Mouse (Mus musculus): ENCODE measurements around the gene Zfhx3.
A peak's percentile ranks its signal among the peaks of the same experiment; 100 is the strongest.

The Zfhx3 gene

DNA sequence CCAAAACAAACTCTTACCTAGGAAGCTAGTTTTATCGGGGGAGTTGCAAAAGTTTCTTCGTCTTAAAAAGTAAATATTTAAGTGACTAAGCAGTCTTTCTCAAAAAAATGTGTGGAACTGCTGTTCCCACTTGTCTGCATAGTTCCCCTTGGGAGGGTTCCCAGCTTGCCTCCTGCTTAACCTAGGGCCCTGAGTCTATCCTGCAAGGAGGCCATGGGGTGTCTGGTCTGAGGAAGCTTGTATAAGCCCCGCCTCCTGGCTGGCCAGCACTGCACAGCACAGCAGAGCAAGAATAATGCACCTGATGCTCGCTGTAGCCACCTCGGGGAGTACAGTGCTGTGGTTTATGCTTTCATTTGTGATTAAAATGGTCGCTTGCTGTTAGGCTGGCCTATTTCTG, 775.6 kb downstream of the Zfhx3 start:
- DNase-seq (ENCODE audit: low spot score) = no peak

DNA sequence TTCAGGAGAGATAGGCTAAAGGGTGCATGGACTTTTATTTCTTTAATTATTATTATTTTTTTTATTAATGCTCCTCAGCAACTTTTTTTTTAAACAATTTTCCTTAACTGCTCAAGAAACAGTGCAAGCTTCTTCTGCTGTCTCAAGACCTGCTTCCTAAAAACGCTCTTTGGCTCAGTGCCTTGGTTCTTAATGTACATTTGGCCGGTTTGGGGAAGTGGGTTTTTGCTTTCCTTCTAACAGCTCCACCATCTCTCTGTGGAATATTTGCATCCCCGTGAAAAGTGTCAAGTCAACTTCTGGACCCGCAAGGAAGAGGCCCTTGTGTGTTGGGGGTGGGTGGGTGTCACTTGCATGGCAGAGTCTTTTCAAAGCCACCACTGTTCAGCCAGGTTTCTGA, 778.4 kb downstream of the Zfhx3 start:
- no peak for DNase-seq (ENCODE audit: low spot score)

DNA sequence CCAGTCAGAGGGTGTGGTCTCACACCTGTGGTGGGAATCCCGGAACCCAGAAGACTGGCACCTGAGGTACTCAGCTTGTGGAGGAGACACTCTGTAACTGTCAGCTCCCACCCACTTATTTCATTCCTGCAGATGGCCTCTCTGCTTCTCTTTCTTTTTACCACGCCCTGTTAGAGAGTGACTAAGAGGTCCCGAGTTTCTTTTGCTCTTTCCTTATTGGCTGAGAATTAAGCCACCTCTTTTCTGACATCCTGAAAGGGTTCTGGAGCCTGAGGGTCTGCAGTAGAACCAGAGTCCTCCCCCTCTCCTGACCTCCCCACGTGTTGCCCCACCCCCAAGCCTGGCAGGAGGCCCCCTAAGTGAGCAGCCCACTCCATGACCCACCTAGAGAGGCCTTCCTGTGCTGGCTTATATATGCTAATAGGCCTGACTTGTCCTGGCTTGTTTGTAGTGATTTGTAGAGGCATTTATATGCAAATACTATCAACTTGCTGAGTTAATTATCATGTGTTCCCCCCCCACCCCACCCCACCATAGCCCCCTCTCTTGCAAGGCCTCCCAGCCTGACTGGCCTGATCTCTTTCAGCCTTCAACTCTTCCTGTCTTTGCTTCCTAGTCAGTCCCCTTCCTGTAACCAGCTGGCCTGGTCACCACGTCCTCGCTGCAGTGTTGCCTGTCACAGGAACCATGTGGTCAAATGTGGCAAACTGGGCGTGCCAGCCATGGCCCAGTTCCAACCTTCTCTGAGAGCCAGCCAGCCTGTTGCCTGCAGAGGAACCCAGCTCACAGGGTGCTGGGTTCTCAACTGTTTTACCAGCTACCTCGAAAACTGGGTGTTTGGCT, 780.4 kb downstream of the Zfhx3 start:
- peak; percentile 56 for DNase-seq (ENCODE audit: low spot score)

DNA sequence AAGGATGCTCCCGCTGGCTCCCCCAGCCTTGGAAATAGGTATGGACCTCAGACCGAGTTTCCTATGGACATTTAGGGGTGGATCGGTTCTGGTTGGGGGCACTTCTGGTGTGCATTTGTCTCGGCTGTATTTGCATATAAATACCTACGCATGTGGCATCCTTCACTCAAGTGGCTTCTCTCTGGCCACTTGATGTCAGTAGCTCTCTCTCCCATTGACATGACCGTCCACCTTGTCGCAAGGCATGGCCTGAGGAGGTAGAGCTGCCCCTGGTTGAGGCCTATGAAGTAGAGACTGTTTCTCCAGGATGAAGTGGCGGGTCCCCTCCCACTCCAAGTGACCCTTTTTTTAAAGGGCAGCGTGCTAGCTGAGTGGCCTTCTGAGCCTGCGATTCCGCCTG, 781.2 kb downstream of the Zfhx3 start:
- DNase-seq (ENCODE audit: low spot score) = no peak

DNA sequence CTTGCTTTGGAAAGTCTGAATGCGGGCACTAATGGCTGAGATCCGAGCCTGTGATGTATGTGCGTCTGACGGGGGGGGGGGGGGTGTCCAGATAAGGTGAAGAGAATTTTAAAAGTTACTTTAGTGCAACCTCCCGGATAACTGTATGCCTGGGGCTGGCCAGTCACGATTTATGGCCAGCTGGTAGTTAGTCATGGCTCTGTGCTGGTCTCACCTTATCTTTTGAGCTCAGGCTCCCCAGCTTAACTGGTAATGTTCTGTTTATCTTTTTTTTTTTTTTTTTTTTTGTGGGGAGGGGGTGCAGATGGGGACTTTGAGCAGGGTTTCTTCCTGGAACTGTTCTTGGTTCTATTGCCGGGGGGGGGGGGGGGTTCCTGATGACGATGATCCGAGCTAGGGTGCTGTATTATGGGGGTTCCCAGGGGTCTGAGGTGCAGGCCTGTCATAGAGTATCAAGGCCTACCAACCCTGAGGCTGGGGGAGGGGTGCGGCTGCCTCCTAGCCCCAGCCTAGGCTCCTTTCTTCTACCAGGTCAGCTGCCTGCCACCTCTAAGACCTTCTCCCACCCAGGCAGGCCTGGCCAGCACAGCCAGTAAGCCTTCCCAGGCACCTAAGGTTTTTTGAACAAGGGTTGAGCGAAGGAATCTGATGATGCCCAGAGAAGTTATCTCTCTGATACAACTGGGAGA, 782.5 kb downstream of the Zfhx3 start:
- no peak for DNase-seq (ENCODE audit: low spot score)

DNA sequence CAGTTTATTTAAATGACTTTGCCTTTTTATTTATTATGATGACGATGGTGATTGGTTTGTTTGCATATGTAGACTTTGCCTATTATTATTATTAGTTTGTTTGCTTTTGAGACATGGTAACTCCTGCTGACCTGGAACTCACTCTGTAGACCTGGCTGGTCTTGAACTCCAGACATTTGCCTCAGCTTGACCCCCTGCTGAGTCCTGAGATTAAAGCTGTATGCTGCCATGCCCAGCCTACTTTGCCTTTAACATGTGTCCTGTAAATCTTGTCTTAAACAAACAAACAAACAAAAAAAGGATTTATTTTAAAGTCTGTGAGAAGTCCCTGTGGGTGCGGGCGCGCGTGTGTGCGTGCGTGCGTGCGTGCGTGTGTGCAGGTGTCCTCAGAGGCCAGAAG, 783.2 kb downstream of the Zfhx3 start:
- no peak for DNase-seq (ENCODE audit: low spot score)

DNA sequence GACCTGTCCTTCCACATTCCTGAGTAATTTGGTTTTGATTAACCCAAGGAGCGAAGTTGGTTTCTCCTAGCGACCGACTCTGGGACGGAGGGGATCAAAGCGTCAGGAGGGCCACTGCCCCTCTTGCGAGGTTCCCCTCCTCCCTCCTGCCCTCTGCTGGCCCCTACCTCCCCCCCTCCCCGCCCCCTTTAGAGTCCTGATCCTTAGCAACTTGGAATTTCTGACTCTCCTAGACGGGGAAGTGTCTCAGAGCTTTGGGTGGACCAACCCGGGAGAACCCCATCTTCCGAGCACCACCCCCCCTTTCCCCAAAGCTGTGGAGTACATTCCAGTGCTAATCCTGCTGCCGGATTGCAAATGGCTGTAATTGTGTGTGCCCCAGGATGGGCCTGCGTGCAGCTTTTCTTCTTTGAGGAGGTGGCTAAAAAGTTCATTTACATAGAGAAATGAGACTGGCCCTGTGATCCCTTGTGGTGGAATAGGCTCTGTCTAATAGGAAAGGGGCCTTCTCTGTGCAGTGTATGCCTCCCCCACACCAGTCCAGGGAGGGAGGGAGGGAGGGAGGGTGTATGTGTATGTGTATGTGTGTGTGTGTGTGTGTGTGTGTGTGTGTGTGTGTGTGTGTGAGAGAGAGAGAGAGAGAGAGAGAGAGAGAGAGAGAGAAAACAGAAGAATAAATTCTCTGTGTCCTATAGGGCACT, 784.2 kb downstream of the Zfhx3 start:
- no peak for DNase-seq (ENCODE audit: low spot score)

DNA sequence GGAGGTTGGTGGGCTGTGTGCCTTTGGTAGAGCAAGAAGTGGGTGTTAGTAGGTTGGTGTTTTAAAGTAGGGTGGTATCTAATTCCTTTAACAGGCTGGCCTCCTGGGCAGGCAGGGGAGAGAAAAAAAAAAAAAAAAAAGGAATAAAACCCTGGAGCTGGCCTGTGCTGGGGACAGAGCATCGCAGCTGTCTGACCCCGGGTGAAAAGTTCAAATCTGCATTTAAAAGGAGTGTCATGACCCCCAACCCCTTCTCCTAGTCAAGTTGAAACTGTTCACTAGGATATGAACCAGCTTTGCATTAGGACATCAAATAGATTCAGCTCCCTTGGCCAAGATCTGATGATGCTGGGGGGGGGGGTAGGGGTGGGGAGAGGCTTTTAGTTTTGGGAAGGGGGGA, 786.7 kb downstream of the Zfhx3 start:
- no peak for DNase-seq (ENCODE audit: low spot score)

DNA sequence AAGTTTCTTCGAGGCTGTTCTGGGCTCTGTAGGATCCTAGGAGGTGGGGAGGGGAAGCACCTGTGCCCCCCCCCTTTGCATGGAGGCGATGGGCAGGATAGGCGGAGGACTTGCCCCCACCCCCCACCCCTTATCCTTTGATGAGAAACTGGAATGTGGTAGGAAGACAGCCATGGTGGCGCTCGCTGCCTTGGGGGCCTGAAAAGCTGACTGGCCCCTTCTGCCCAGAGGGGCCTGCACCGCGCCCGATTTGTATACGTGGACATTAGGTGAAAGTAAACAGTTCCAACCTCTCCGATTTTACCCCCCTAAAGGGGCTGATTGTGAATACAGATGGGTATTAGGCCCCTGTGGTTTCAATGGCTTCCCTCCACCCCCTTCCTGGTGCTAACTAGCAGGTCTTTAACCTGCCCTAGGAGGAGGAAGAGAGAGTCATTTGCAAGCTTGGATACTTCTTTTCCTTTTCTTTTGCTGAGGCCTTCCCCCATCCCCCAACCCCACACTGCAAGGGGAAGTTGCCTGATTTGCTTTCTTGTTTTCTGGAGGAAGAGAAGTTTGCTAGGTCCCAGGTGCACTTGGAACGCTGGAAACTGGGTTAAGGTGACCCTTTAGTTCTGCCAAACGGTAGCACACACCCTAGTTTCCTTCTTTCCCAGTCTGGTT, 787.4 kb downstream of the Zfhx3 start:
- no peak for DNase-seq (ENCODE audit: low spot score)

DNA sequence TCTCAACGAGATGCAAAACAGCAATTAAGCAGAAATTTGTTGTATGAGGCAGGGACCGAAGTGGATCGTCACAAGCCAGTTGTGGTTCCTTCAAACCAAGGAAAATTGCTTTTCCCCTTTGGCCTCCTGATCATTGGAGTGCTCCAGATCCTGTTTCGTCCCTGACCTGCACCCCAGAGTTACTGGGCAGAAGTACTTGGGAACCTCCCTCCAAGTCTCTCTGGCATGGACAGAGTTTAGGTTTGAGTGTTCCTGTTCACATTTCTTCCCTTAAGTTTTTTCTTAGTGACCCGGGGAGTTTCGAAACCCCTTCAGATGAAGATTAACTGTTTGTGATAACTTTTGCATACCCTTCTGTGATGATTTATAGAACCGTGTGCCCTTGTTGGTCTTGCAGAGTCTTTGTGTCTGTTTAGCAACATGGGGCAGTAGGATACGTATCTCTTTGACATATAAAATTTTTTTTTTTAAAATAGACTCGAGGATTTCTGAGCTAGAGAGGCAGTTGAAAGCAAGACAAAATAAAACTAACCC, 788.5 kb downstream of the Zfhx3 start:
- DNase-seq (ENCODE audit: low spot score) = no peak

DNA sequence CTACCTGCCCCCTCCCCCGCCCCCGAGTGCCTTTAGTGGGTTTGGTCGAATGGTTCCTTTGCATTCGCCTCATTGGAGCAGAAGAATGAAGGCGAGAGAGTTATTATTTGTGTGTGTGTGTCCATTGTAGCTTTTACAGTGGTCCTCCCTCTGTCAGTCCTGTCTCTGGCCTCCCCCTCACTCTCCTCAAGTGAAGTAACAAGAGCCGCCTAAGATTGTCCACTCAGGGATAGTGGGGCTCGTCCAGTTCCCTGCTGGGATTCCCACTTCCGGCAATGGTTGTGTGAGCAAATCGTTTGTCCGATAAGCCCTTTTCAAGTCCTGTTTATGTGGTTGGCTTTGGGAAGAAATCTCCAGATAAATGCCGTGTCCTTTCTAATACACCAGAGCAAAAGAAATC, 790.1 kb downstream of the Zfhx3 start:
- no peak for DNase-seq (ENCODE audit: low spot score)

DNA sequence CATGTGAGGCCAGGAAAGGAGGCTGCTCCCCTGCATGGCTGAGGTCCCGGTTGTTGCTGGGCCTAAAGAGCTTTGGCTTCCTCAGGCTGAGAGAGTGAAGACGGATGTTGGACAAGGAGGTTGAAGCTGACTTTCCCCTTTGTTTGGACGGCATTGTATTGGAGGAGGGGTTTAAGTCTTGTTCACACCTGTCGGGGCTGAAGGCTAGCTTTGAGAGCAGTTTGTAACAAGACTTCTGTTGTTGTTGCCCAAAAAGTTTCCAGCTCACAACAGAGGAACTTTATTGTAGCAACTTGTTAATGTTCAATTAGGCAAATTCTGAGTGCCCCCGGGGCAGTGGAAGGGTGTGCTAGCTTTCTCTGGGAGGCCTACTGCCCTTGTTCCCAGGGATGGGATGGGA, 790.9 kb downstream of the Zfhx3 start:
- DNase-seq (ENCODE audit: low spot score) = no peak

DNA sequence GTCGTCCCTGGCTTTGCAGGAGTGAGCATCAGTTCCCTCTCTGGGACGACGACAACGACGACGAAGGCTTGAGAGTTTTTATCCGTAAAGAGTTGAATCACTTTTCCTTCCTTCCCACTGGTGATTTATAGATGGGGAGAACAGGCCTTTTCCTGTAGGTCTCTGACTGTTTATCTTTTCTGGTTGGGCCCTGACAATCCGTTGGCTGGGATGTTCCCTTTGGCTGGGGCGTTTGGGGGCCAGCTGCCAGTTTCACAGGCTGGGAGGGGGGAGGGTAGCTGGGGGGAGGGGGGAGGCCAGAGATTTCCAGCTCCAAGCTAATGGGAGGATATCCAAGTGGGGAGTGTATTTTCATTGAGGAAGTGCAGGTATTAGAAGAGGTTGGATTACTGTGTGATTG, 794.0 kb downstream of the Zfhx3 start:
- no peak for DNase-seq (ENCODE audit: low spot score)

DNA sequence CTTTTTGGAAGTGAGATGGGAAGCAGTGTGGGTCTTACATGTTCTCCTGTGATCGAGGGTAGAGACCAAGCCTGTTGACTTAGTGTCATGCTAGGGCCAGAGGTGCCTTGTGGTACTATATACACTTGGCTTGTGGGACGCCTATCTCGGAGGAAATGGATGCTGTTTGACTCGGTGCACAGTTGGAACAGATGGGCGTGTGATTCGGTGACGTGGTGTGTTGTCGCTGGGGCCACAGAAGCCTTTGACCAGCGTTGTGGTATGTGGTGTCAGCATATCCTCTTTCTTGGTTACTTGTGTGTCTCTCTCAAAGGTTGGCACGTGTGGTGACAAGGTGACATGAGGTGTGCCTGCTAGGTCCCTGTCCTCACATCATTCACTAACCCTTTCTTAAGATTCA, 795.7 kb downstream of the Zfhx3 start:
- no peak for DNase-seq (ENCODE audit: low spot score)

DNA sequence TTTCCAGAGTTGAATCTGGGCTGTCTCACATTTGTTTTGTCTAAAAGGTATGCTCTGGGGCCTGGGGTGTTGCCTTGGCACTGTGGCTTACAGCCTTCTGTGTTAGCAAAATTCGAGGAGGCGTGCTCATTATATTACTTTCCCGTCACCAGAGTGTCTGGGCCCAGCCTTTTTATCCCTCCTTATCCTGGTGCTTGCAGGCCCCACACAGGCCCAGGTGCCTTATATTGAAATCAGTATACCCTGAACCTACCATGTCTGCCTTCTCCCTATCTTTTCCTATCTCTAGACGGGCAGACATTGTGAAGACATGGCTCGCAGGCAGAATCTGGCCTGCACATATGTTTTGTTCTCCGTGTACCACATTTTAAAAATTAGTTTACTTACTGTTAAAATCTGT, 797.1 kb downstream of the Zfhx3 start:
- DNase-seq (ENCODE audit: low spot score) = no peak

DNA sequence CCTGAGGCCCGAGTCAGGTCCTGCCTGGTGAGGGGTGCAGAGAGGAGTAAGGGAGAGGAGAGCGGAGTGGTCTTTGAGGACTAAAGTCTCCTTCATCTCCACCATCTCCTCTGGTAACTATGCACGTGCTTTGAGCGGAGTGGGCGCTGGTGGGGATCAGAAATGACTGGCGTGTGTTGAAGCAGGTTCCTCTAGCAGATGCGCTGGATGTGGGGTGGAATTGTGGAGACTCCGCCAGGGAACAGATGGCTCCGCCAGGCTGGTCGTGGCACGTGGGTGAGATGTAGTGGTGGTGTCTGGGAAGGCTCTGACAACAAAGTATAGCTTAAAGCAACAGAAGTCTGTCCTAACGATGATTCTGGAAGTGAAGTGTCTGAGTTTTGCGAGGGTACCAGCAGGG, 798.0 kb downstream of the Zfhx3 start:
- no peak for DNase-seq (ENCODE audit: low spot score)

DNA sequence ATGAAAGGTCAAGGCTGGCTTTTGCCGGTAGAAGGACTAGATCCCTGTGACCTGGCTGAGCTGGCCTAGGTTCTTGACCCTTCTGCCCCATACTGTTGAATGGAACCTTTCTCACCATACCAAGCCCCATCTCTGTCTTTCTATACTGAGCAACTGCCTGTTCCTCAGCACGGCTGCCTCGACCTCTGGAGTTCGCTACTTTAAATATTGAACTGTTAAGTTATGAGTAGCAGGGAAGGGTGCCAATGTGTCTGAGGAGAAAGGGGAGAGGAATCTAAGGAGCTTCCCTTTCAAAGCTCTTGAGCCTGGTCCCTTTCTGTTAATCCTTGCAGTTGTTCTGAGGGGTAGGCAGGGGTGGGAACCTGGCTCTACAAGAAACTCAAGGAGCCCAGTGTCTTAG, 799.2 kb downstream of the Zfhx3 start:
- DNase-seq (ENCODE audit: low spot score) = no peak

DNA sequence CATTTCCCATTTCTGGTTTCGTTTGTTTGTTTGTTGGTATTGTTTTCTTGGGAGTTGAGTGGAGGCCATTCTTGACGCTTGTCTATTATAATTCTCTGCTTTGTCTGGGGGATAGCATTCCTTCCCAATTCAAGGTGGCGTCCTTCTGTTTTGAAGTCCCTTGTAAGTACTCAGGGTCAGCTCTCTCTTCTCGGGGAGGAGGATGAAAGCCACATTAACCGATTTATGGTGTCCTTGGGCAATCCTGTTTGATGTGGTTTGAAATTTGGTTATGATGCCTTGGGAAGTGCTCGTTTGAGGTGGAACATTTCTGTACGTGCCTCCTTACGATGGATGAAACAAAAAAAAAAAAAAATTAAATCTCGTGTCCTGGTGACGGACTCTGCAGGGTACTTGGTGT, 800.0 kb downstream of the Zfhx3 start:
- no peak for DNase-seq (ENCODE audit: low spot score)

DNA sequence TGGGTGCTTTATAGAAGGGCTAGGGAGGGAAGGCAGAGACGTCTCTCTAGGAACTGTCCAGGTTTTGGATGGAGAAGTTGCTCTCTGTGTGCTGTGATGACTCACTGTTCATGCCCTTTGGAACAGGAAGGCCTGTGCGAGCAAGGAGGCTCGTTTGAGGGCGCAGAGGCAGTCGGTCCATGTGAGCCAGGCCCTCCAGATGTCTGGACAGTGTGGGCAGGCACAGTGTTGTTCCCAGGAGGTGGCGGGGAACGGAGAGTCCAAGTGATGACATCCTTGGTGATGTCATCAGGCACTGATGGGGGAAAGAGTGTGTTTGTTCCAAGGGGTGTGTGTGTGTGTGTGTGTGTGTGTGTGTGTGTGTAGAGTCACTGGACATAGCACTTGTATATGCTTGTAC, 800.8 kb downstream of the Zfhx3 start:
- no peak for DNase-seq (ENCODE audit: low spot score)

DNA sequence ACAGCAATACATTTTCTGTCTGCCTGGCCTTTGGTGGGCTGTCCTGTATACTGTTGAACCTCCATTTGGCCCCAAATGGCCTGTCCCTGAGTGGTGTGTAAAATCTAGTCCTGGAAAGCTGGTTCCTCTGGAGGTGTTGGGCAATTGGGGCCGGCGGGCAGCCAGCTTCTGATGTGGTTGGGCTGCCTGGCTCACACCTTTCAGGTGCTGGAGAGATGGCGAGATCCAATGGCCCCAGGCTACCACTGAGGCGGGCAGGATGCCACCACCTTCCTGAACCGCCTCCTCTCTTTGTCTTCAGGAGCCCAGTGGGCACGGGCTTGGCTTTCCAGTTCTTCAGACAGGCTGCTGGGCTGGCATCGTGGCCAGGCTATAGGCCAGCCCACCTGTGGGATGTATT, 803.1 kb downstream of the Zfhx3 start:
- no peak for DNase-seq (ENCODE audit: low spot score)

DNA sequence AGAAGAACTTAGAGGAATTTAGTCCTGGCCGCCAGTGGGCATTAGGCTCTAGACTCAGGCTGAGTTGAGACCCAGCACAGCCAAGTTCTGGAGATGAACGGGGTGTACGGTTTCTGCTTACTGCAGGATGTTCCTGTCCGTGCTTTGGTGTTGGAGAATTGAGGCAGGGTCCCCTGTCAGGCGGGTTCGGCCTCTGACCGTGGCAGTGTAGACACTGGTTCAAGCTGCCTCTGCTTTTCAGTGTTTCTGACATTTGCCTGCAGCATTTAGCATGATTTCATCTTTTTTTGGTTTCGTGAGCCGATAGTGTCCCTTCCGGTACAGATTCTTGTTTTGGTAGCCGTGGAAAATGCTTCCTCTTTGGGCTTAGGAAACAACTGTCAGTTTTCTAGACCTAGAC, 805.7 kb downstream of the Zfhx3 start:
- DNase-seq (ENCODE audit: low spot score) = no peak

DNA sequence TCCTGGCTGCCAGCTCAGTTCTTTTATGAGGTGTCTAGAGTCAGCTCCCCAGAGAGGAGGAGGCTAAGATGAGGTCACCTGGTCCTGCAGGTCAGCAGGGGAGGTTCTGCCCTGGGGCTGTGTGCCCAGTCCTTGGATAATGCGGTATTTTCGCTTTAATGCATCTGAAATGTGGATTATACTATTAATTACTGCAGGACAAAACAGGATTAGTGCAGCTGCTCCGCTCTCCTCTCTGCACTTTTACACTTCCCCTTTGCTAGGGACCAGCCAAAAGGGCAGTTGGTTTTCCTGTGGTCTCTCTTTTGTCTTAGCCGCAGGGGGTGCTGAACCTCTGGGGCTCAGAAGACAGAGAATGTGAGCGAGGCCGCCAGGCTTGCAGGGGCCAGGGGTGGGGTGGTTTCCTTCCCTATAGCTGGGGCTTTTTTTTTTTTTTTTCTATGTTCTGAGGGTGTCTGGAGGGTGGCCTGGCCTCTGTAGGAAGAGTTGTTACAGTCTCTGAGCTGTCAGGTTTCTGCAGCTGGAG, 806.5 kb downstream of the Zfhx3 start:
- no peak for DNase-seq (ENCODE audit: low spot score)
